Mouse (Mus musculus) central nervous system, embryonic 14 days (tissue): Measurements from ENCODE around the gene Pclo. TPM values are rescaled to one million over a fixed set of nuclear protein-coding genes. Genes with fewer than 3 reads are reported as not detected.

ENCODE experiments used
- polyA plus RNA-seq: library from polyadenylated mRNA; depleted of rRNA; stranded (reverse); fragments of >200 nt; gene quantifications from 2 replicates; pipeline ENCODE4 v1.2.3, GENCODE M21; 2012; rRNA removed

Gene Pclo
- 16.6 and 17.6 TPM in 2 replicates for polyA plus RNA-seq

DNA sequence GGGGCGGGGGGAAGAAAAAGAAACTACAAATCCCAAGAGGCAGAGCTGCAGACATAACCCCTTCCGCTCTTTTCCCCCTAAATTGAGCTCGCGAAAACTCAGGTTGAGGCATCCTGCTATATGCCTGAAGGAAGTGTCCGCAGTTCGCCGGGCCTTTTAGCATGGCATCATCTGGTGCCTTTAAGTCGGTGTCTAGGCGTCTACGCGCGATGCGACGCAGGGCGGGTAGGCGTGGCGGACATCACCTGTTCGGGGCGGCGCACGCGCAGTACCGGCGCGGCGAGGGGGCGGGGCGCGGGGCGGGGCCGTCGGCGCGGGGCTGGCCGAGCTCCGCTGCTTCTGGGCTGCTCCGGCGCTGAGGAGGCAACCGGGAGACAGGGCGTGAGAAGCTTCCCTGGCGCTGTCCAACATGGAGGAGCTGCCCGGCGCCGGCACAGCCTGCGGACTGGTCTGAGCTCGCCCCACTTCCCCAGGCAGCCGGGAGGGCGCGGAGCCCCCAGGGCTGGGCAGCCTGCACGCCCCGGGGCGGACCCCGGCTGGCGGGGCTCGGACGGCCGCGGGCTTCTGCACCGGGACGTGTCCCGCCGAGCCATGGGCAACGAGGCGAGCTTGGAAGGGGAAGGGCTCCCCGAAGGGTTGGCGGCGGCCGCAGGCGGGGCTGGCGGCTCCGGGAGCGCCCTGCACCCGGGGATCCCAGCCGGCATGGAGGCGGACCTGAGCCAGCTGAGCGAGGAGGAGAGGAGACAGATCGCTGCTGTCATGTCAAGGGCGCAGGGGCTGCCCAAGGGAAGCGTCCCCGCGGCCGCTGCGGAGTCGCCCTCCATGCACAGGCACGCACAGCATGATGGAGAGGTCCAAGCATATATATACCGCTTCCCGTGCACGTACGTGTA is at the start of gene Pclo:
TSS of gene Pclo (plus strand) at position 288 of the 893 bp plus-strand sequence.

